In genomic region chr17:67697461-67697891, GRCm38 (mm10) we compare ENCODE assay signal across 8 mouse cellular contexts. TPM values are rescaled to one million over a fixed set of nuclear protein-coding genes. Genes with fewer than 3 reads are reported as not detected.
DNase-seq lines count a peak whose midpoint lies in the region; ATAC-seq and TF ChIP-seq lines count a peak whose summit lies in the region.

No protein-coding gene starts in this region.

- H3K4me1 ChIP-seq in ES-Bruce4 (ENCODE audit: control insufficient read depth, insufficient read depth, low read length): peaks cover 5% of the 10 kb centered on the region
- peaks cover 15% of the 10 kb centered on the region for H3K4me1 ChIP-seq in forebrain, embryonic 16.5 days (replicated peaks; ENCODE audit: control insufficient read depth, insufficient read depth, low read length)

- TF ChIP-seq EP300 in ES-Bruce4 (IDR thresholded peaks at IDR 0.05; ENCODE audit: insufficient read depth, low read depth, low read length): no peak

- H3K4me3 ChIP-seq in ES-Bruce4 (ENCODE audit: low read depth, low read length): peak overlapping the region; percentile 83
- peak overlapping the region; percentile 76 for H3K4me3 ChIP-seq in forebrain, embryonic 16.5 days (replicated peaks; ENCODE audit: low read length)

- WGBS in forebrain, embryonic 16.5 days: 0% methylated on average over 31 of the region's 32 CpGs

- DNase-seq in cerebellum, postnatal 10 days: peak; percentile 25 to 28
- DNase-seq in cerebellum, adult 8-10 months: no peak
- DNase-seq in kidney, postnatal 4 days: peak; percentile 48 to 63
- DNase-seq in neural tube, embryonic 10.5 days (ENCODE audit: extremely low spot score, low spot score): peak; percentile 77
- no peak for DNase-seq in adrenal gland, adult 2 months
- DNase-seq in gastrocnemius, adult 8-10 months (ENCODE audit: low spot score in 2 of 2): no peak

- TF ChIP-seq CTCF in ES-Bruce4 (IDR thresholded peaks at IDR 0.05; ENCODE audit: low read depth, low read length): no peak

- H3K9ac ChIP-seq in ES-Bruce4 (ENCODE audit: low read depth, poor library complexity, severe bottlenecking): peak overlapping the region; percentile 72
- H3K9ac ChIP-seq in forebrain, embryonic 16.5 days (replicated peaks; ENCODE audit: low read depth, low read length): peak overlapping the region; percentile 82

- TF ChIP-seq POLR2A in ES-Bruce4 (IDR thresholded peaks at IDR 0.05; ENCODE audit: insufficient read depth, low read length): no peak

- ATAC-seq in forebrain, embryonic 16.5 days: peak; percentile 82

- no peaks in the 10 kb centered on the region for H3K9me3 ChIP-seq in ES-Bruce4 (replicated peaks; ENCODE audit: control insufficient read depth, insufficient read depth, low read length, poor library complexity, severe bottlenecking)
- H3K9me3 ChIP-seq in forebrain, embryonic 16.5 days (ENCODE audit: control insufficient read depth, low read length): no peaks in the 10 kb centered on the region

- no peaks in the 10 kb centered on the region for H3K27me3 ChIP-seq in ES-Bruce4 (ENCODE audit: control insufficient read depth, insufficient read depth, low read length, poor library complexity, severe bottlenecking)
- H3K27me3 ChIP-seq in forebrain, embryonic 16.5 days (replicated peaks; ENCODE audit: control insufficient read depth, insufficient read depth, low read length): no peaks in the 10 kb centered on the region

- H3K4me2 ChIP-seq in forebrain, embryonic 16.5 days (ENCODE audit: low read length): peak overlapping the region; percentile 97

- no peak overlapping the region for H3K27ac ChIP-seq in ES-Bruce4 (ENCODE audit: insufficient read depth, low read length)
- H3K27ac ChIP-seq in forebrain, embryonic 16.5 days (ENCODE audit: low read length): no peak overlapping the region

- no peaks in the 10 kb centered on the region for H3K36me3 ChIP-seq in ES-Bruce4 (ENCODE audit: control insufficient read depth, insufficient read depth, low read length, poor library complexity, severe bottlenecking)
- H3K36me3 ChIP-seq in forebrain, embryonic 16.5 days (ENCODE audit: control insufficient read depth, insufficient read depth): no peaks in the 10 kb centered on the region

RNA-seq across cellular contexts. Expression of gene Lama1, which starts 0.4 kb away (rescaled TPM):
- polyA plus RNA-seq in ES-Bruce4 (2011; ENCODE audit: insufficient read depth, insufficient read length, low read depth, missing spikeins): 20.2 and 20.3 TPM in 2 replicates
- polyA plus RNA-seq in forebrain, embryonic 16.5 days (2015; fragmentation: Nextera tagmentation; extraction: Ambion mirVana): 4.7 and 5.6 TPM in 2 replicates
- 10 to 100 TPM in 1 of 2 experiments, 1 to 10 TPM in 1; 7.5 to 10.6 TPM for total RNA-seq in adrenal gland, adult 2 months (2021)
- 8.1 and 9.6 TPM in 2 replicates for polyA plus RNA-seq in adrenal gland, adult 2 months (2012; rRNA removed)
- under 1 TPM; 0.05 to 0.38 (median 0.06) TPM for total RNA-seq in gastrocnemius, adult 8-10 months (2022)

Comparison
In these comparisons a context has a peak if more than half of its experiments do, and no peak if none do; other contexts are left out.
1. DNase-seq: peak in cerebellum, postnatal 10 days (2 of 2), kidney, postnatal 4 days (2 of 2) and neural tube, embryonic 10.5 days (single experiment); none in cerebellum, adult 8-10 months (single experiment), adrenal gland, adult 2 months (single experiment) and gastrocnemius, adult 8-10 months (0 of 2).